Mouse (Mus musculus): ENCODE measurements around the gene Ech1.

GRCm38 (mm10) chr7:28793834-28794233 is 31.2 kb upstream of the Ech1 start:
- no peak for TF ChIP-seq CTCF (IDR thresholded peaks at IDR 0.05; ENCODE audit: extremely low read depth, insufficient read length, insufficient replicate concordance, low read depth, low read length)
- no peak for TF ChIP-seq POLR2A (IDR thresholded peaks at IDR 0.05; ENCODE audit: low read depth, low read length)

All from small intestine, adult 2 months (tissue).